Mouse (Mus musculus): Measurements from ENCODE around the gene Cfap61.
A peak's percentile ranks its signal among the peaks of the same experiment; 100 is the strongest.

The Cfap61 gene

DNA sequence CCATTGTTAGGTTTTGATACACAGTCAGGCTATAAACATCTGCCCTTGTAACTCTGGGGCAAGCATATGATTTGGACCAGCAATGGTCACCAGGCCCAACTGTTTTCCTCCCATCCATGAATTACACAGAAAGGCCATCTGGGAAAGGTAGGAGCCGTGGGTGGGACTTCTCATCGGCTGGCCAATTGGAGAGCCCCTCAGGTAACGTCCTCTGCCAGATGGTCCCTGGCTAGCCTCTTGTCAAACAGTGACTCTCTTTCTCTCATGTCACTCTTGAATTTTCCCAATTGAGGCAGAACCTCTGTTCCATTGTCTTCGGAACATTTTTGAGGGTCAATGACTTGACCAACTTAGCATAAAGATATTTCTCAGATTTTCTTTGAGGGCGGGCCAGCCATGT is 213.2 kb downstream of the Cfap61 start:
- no peak for DNase-seq (ENCODE audit: low read depth, low spot score)

GRCm38 (mm10) chr2:146149206-146149974 is 214.8 kb downstream of the Cfap61 start:
- no peak for DNase-seq (ENCODE audit: low read depth, low spot score)

- DNase-seq (ENCODE audit: low read depth, low spot score): no peak
Observed at GRCm38 (mm10) chr2:146168017-146168803, 233.6 kb downstream of the Cfap61 start.

- DNase-seq (ENCODE audit: low read depth, low spot score): no peak
Observed at GRCm38 (mm10) chr2:146169492-146169891, 234.9 kb downstream of the Cfap61 start.

GRCm38 (mm10) chr2:146172106-146172505 is 237.5 kb downstream of the Cfap61 start:
- no peak for DNase-seq (ENCODE audit: low read depth, low spot score)

DNA sequence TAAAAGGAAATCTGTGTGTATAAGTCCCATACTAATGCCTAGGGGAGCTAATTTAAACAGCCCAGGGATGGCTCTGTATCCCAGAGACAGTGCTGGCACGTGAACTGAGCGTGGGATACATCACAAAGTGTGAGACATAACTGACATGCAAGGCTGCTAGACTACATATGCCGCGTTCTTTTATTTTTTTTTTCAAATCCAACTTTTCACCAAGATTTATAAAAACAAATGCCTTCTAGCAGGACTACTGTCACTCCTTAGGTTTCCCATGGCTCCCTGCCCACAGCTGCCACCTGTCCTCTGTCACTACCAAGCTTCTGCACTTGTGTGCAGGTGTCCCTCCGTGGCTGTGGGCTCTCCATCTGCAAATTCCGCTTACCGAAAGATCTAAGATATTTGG is 239.6 kb downstream of the Cfap61 start:
- DNase-seq (ENCODE audit: low read depth, low spot score): no peak

GRCm38 (mm10) chr2:146178718-146179117 is 244.1 kb downstream of the Cfap61 start:
- DNase-seq (ENCODE audit: low read depth, low spot score): no peak

DNA sequence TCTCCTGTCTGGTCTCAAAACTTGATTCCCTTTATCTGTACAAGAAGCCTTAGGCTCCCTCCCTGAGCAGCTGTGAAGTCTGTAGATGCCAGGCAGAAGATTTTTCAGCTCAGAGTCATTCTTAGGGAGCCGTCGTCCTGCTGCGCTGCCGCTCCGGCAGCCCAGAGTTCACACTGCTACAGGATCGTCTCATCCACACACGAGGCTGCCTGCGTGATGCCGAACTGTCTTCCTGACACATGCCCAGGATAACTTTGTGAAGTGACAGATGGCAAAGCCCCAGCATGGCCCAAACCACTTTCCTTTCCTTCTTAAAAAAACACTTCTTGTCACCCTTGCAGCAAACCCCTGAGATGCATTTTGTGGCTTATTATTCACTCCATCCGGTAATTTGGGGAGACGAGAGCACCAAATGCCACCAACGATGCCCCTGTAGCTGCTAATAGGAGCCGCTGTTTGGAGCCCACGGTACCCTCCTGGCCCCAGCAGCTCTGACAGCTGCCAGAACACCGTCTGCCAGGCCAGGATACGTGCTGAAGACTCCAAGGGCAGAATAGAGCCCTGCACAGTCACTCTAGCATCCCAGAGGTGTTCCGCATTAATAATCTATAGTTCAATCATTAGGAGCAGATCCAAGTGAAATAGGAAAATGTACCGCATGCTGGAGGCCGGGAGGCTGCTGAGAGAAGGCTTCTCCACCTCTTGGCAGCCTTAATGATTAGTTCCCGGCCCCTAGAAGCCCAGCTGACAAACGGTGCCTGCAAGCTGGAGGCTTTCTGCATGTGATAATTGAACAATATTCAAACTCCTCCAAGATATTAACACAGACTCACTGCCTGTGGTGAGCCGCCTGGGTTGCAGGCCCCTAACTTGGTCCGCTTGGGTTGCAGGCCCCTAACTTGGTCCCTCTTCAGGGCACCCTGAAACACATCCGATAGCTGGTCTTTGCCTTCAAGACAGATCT is 249.5 kb downstream of the Cfap61 start:
- no peak for DNase-seq (ENCODE audit: low read depth, low spot score)

DNA sequence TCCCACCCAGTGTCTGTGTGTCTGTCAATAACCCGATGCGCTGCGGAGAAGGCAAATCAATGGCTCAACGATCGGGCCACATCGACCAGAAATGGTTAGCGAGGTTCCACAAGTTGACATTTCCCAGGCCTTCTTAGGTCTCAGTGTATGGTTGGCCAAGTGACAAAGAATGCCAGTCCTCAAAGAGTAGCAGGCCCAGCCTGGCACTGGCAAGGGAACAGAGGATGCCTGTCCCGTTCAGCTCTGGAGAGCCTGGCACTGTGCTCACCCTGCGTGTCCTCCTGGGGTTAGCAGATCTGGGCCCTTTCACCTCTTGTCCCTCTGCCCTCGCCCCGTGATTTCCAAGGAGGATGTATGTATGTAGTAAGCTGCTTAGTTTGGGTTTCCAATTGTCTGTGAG is 261.5 kb downstream of the Cfap61 start:
- DNase-seq (ENCODE audit: low read depth, low spot score): no peak

GRCm38 (mm10) chr2:146197947-146198346 is 263.4 kb downstream of the Cfap61 start:
- DNase-seq (ENCODE audit: low read depth, low spot score): no peak

DNA sequence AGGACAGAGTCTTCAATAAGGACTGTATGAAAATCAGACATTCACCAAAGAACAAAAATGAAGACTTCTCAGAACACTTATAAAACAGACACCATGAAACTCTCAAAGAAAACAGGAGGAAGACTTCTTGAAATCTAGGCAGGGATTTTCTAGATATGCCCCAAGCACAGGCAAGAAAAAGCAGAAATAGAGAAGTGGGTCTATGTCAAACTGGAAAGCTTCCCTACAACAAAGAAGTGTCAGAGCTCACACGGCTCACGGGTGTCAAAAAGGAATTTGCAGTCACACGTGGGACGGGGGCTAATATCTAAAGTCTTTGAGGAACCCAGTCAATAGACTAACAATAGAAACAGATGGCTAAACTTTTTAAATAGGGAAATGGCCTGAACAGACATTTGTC is 276.4 kb downstream of the Cfap61 start:
- no peak for DNase-seq (ENCODE audit: low read depth, low spot score)

- DNase-seq (ENCODE audit: low read depth, low spot score): peak; percentile 34
Observed at GRCm38 (mm10) chr2:146214715-146215114, 280.1 kb downstream of the Cfap61 start.

DNA sequence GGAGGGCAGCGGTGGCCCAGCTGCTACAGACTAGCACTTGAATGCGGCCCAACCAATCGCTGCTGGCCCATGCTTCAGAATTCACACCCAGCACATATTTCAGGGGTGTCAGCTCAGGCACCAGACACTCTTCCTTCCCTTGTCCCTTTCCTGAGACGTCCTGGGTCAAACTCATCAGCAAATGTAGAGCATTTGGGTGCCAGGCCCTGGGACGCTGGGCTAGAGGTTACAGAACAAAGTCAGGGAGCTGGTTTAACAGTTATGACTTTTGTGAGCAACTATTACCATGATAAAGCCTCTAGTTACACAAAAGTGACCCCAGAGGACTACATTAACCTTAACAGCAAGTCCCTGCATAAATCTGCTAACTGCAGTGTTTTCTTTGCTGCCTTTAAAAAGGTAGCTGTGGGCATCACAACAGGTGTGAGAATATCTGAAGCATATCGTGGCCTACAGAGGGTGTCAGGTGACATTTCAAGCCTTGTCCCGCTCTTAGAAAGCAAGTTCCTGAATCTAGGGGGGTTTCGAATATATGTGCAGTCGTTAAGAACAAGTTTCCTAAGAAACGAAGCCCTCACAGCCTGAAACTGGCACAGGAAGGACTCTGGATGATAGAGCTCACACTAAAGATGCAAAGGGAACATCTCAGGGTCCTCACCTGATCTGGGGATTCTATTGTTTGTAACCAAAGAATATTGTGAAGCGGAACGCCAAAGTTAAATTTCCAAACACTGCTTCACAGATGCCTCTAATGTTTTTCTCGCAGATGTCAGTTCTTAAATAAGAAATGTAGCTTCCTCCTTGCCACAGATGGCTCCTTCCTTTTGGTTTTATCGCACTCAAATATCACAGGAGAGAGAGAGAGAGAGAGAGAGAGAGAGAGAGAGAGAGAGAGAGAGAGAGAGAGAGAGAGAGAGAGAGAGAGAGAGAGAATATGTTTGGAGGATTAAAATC is 281.8 kb downstream of the Cfap61 start:
- DNase-seq (ENCODE audit: low read depth, low spot score): no peak

DNA sequence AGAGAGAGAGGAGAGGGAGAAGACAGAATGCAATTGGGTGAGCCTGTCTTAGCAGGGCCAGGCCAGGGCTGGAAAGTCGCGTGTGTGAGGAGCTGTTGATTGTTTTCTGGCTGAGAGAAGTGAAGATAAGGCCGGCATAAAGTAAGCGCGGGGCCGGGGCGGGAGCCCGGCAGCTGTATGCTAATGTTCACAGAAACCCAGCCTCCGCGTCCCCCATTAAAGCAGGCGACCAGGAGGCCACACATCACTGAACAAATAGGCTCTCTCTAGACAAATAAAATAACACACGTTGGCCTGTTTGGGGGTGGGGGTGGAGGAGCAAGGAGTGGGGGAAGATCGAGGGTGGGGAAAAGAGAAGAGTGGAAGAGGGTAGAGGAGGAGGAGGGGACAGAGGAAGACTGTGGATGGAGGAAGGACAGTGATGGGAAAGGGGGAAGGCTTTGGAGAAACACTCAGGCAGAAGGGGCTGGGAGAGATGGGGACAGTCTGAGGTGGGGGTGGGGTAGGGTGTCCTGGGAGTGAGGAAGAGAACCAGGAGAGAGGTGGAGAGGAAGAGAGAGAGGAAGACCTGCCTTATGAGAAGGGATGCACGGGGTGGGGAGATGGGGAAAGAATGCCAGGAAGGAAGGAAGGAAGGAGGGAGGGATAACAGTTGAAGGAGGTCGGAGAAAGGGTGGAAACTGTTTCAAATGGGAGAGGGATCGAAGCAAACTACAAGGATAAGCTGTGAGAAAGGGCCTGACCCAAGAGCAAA is 282.8 kb downstream of the Cfap61 start:
- no peak for DNase-seq (ENCODE audit: low read depth, low spot score)

GRCm38 (mm10) chr2:146218161-146218691 is 283.6 kb downstream of the Cfap61 start:
- no peak for DNase-seq (ENCODE audit: low read depth, low spot score)

GRCm38 (mm10) chr2:146218881-146219535 is 284.4 kb downstream of the Cfap61 start:
- DNase-seq (ENCODE audit: low read depth, low spot score): no peak

DNA sequence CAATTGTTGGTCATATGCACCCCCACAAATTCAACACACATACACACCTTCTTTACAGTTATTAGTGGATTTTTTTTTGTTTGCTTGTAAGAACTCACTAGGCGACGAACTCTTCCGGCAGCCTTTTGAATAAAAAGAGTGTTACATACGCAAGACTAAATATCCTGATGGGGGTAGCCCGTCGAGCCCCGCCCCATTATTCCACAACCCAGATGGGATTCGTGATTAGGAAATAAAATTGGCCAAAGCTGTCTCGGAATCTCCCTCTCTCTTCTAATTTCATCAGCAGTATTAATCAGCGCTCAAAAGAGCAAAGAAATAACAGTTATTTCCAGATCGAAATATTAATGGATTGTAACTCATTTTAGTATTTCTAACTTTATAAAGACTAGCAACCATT is 285.2 kb downstream of the Cfap61 start:
- no peak for DNase-seq (ENCODE audit: low read depth, low spot score)

DNA sequence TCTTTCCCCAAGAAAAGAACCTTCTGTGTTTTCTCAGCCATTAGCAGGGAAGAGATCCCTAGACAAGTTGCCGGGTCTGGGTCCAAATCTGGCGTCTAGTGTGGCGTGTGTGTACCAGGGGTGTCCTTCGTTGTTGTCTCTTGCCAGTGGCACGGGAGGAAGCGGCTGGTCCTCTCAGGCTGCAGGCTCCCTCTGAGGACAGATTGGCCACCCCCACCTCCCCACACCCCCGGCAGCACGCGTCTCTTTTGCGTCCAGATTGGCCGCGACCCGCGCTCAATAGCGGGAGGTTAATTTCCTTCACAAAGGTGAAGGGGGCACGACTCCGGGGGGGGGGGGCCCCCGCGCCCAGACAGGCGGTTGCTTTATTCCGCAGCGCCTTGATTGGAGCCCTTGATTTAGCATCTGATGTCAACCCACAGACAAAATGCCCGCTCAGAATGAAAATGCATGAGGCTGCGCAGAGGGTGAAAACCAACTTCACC is 286.0 kb downstream of the Cfap61 start:
- no peak for DNase-seq (ENCODE audit: low read depth, low spot score)

Data from retina, adult 2 months (tissue).